ENCODE assay signal across 21 mouse cellular contexts in genomic region chr3:84637890-84638578, GRCm38 (mm10). TPM values are rescaled to one million over a fixed set of nuclear protein-coding genes. Genes with fewer than 3 reads are reported as not detected.
DNase-seq lines count a peak whose midpoint lies in the region; ATAC-seq and TF ChIP-seq lines count a peak whose summit lies in the region.
"Had no signal": no experiment of that assay in that cellular context is flagged by ENCODE, and none has a peak within 500 bp of the region (broad histone marks: within the 10 kb centered on the region; RNA-seq: fewer than 3 reads in every experiment).

No protein-coding gene starts in this region.

- no peak overlapping the region for H3K4me3 ChIP-seq in limb, embryonic 14.5 days (replicated peaks; ENCODE audit: low read length)
- no peak overlapping the region for H3K4me3 ChIP-seq in limb, embryonic 10.5 days
- no peak overlapping the region for H3K4me3 ChIP-seq in ES-Bruce4 (ENCODE audit: low read depth, low read length)
- H3K4me3 ChIP-seq in embryonic facial prominence, embryonic 15.5 days (replicated peaks): no peak overlapping the region
- H3K4me3 ChIP-seq in small intestine, adult 2 months (ENCODE audit: low read depth, low read length): no peak overlapping the region
- no peak overlapping the region for H3K4me3 ChIP-seq in forebrain, embryonic 16.5 days (replicated peaks; ENCODE audit: low read length)
- H3K4me3 ChIP-seq in layer of hippocampus, adult 2 months: no peak overlapping the region
- H3K4me3 ChIP-seq in forebrain, embryonic 10.5 days: no peak overlapping the region
- H3K4me3 ChIP-seq: forebrain, embryonic 13.5 days; limb, embryonic 13.5 days; midbrain, embryonic 10.5 days; neural tube, embryonic 13.5 days had no signal

- H3K4me2 ChIP-seq in limb, embryonic 14.5 days (replicated peaks; ENCODE audit: low read depth, low read length, severe bottlenecking): no peak overlapping the region
- H3K4me2 ChIP-seq in embryonic facial prominence, embryonic 15.5 days (replicated peaks): no peak overlapping the region
- no peak overlapping the region for H3K4me2 ChIP-seq in forebrain, embryonic 16.5 days (ENCODE audit: low read length)
- H3K4me2 ChIP-seq: forebrain, embryonic 13.5 days; hindbrain, embryonic 14.5 days; limb, embryonic 13.5 days; neural tube, embryonic 13.5 days had no signal

- no peak for TF ChIP-seq CTCF in ES-Bruce4 (IDR thresholded peaks at IDR 0.05; ENCODE audit: low read depth, low read length)
- no peak for TF ChIP-seq CTCF in small intestine, adult 2 months (IDR thresholded peaks at IDR 0.05; ENCODE audit: extremely low read depth, insufficient read length, insufficient replicate concordance, low read depth, low read length)
- TF ChIP-seq CTCF in layer of hippocampus, adult 2 months (conservative IDR thresholded peaks at IDR 0.05): no peak

- 56% methylated on average over 12 of the region's 12 CpGs for WGBS in limb, embryonic 14.5 days
- WGBS in limb, embryonic 10.5 days: 69% methylated on average over 12 of the region's 12 CpGs
- WGBS in embryonic facial prominence, embryonic 15.5 days: 42% methylated on average over 12 of the region's 12 CpGs
- WGBS in small intestine, adult 2 months: 20% methylated on average over 12 of the region's 12 CpGs
- 67% methylated on average over 12 of the region's 12 CpGs for WGBS in forebrain, embryonic 16.5 days
- WGBS in forebrain, embryonic 10.5 days: 69% methylated on average over 12 of the region's 12 CpGs

- H3K9me3 ChIP-seq in limb, embryonic 14.5 days (ENCODE audit: control insufficient read depth, low read length): no peaks in the 10 kb centered on the region
- no peaks in the 10 kb centered on the region for H3K9me3 ChIP-seq in limb, embryonic 10.5 days (replicated peaks)
- H3K9me3 ChIP-seq in ES-Bruce4 (replicated peaks; ENCODE audit: control insufficient read depth, insufficient read depth, low read length, poor library complexity, severe bottlenecking): no peaks in the 10 kb centered on the region
- H3K9me3 ChIP-seq in embryonic facial prominence, embryonic 15.5 days (replicated peaks): no peaks in the 10 kb centered on the region
- no peaks in the 10 kb centered on the region for H3K9me3 ChIP-seq in forebrain, embryonic 16.5 days (ENCODE audit: control insufficient read depth, low read length)
- no peaks in the 10 kb centered on the region for H3K9me3 ChIP-seq in forebrain, embryonic 10.5 days
- H3K9me3 ChIP-seq: forebrain, embryonic 13.5 days; limb, embryonic 13.5 days; midbrain, embryonic 10.5 days; neural tube, embryonic 13.5 days had no signal

- H3K27ac ChIP-seq in limb, embryonic 14.5 days (replicated peaks; ENCODE audit: low read depth, low read length): no peak overlapping the region
- no peak overlapping the region for H3K27ac ChIP-seq in limb, embryonic 10.5 days
- H3K27ac ChIP-seq in ES-Bruce4 (ENCODE audit: insufficient read depth, low read length): peak overlapping the region; percentile 1
- H3K27ac ChIP-seq in embryonic facial prominence, embryonic 15.5 days (replicated peaks): peak overlapping the region; percentile 40
- H3K27ac ChIP-seq in small intestine, adult 2 months (ENCODE audit: insufficient read depth, low read depth, low read length): peak overlapping the region; percentile 98
- no peak overlapping the region for H3K27ac ChIP-seq in forebrain, embryonic 16.5 days (ENCODE audit: low read length)
- H3K27ac ChIP-seq in layer of hippocampus, adult 2 months: no peak overlapping the region
- H3K27ac ChIP-seq in forebrain, embryonic 10.5 days: no peak overlapping the region
- H3K27ac ChIP-seq: forebrain, embryonic 13.5 days; hindbrain, embryonic 14.5 days; limb, embryonic 13.5 days; midbrain, embryonic 10.5 days; neural tube, embryonic 13.5 days had no signal

- peak; percentile 33 for DNase-seq in limb, embryonic 14.5 days (ENCODE audit: low spot score)
- no peak for DNase-seq in limb, embryonic 10.5 days (ENCODE audit: low spot score)
- DNase-seq in layer of hippocampus, adult 2 months (ENCODE audit: low spot score in 2 of 2): no peak
- DNase-seq in forebrain, embryonic 10.5 days (ENCODE audit: extremely low spot score, low spot score): no peak
- DNase-seq: cerebellum, adult 11-12 months; heart, postnatal 10 days; lung, postnatal 10 days; thymus, postnatal 14 days had no signal

- no peaks in the 10 kb centered on the region for H3K36me3 ChIP-seq in limb, embryonic 14.5 days (ENCODE audit: control insufficient read depth, insufficient read depth, low read length)
- no peaks in the 10 kb centered on the region for H3K36me3 ChIP-seq in limb, embryonic 10.5 days
- no peaks in the 10 kb centered on the region for H3K36me3 ChIP-seq in ES-Bruce4 (ENCODE audit: control insufficient read depth, insufficient read depth, low read length, poor library complexity, severe bottlenecking)
- no peaks in the 10 kb centered on the region for H3K36me3 ChIP-seq in embryonic facial prominence, embryonic 15.5 days
- H3K36me3 ChIP-seq in small intestine, adult 2 months (ENCODE audit: control insufficient read depth, insufficient read depth, low read length): no peaks in the 10 kb centered on the region
- H3K36me3 ChIP-seq in forebrain, embryonic 16.5 days (ENCODE audit: control insufficient read depth, insufficient read depth): no peaks in the 10 kb centered on the region
- H3K36me3 ChIP-seq in forebrain, embryonic 10.5 days (replicated peaks): no peaks in the 10 kb centered on the region
- H3K36me3 ChIP-seq: limb, embryonic 13.5 days; midbrain, embryonic 10.5 days; neural tube, embryonic 13.5 days had no signal

- ATAC-seq in limb, embryonic 14.5 days (ENCODE audit: low FRiP score, low read depth): no peak
- ATAC-seq in embryonic facial prominence, embryonic 15.5 days (ENCODE audit: insufficient number of reproducible peaks, low FRiP score, low TSS enrichment, low read depth): no peak
- no peak for ATAC-seq in forebrain, embryonic 16.5 days
- ATAC-seq: forebrain, embryonic 13.5 days; Patski had no signal

- TF ChIP-seq EP300 in ES-Bruce4 (IDR thresholded peaks at IDR 0.05; ENCODE audit: insufficient read depth, low read depth, low read length): no peak

- H3K9ac ChIP-seq in limb, embryonic 14.5 days (ENCODE audit: low read depth, low read length, severe bottlenecking): no peak overlapping the region
- H3K9ac ChIP-seq in ES-Bruce4 (ENCODE audit: low read depth, poor library complexity, severe bottlenecking): peak overlapping the region; percentile 17; the same call in 1 of the 2 replicates
- no peak overlapping the region for H3K9ac ChIP-seq in embryonic facial prominence, embryonic 15.5 days
- H3K9ac ChIP-seq in forebrain, embryonic 16.5 days (replicated peaks; ENCODE audit: low read depth, low read length): no peak overlapping the region
- H3K9ac ChIP-seq: forebrain, embryonic 13.5 days; hindbrain, embryonic 14.5 days; limb, embryonic 13.5 days; neural tube, embryonic 13.5 days had no signal

- no peak for TF ChIP-seq POLR2A in limb, embryonic 14.5 days (IDR thresholded peaks at IDR 0.05; ENCODE audit: borderline replicate concordance, extremely low read depth, insufficient read depth, insufficient read length)
- TF ChIP-seq POLR2A in ES-Bruce4 (IDR thresholded peaks at IDR 0.05; ENCODE audit: insufficient read depth, low read length): no peak
- no peak for TF ChIP-seq POLR2A in small intestine, adult 2 months (IDR thresholded peaks at IDR 0.05; ENCODE audit: low read depth, low read length)

- H3K27me3 ChIP-seq in limb, embryonic 14.5 days (ENCODE audit: control insufficient read depth, insufficient read depth, low read length): no peaks in the 10 kb centered on the region
- no peaks in the 10 kb centered on the region for H3K27me3 ChIP-seq in limb, embryonic 10.5 days (ENCODE audit: low read depth, poor library complexity, severe bottlenecking)
- H3K27me3 ChIP-seq in ES-Bruce4 (ENCODE audit: control insufficient read depth, insufficient read depth, low read length, poor library complexity, severe bottlenecking): no peaks in the 10 kb centered on the region
- H3K27me3 ChIP-seq in embryonic facial prominence, embryonic 15.5 days: no peaks in the 10 kb centered on the region
- no peaks in the 10 kb centered on the region for H3K27me3 ChIP-seq in small intestine, adult 2 months (ENCODE audit: control insufficient read depth, insufficient read depth, low read length)
- H3K27me3 ChIP-seq in forebrain, embryonic 16.5 days (replicated peaks; ENCODE audit: control insufficient read depth, insufficient read depth, low read length): no peaks in the 10 kb centered on the region
- H3K27me3 ChIP-seq in forebrain, embryonic 10.5 days (ENCODE audit: poor library complexity, severe bottlenecking): no peaks in the 10 kb centered on the region
- H3K27me3 ChIP-seq: CH12.LX; forebrain, embryonic 13.5 days; limb, embryonic 13.5 days; neural tube, embryonic 13.5 days; Patski had no signal

- no peaks in the 10 kb centered on the region for H3K4me1 ChIP-seq in limb, embryonic 14.5 days (ENCODE audit: control insufficient read depth, insufficient read depth, low read length)
- peaks cover 3% of the 10 kb centered on the region; the same call in 1 of the 2 replicates for H3K4me1 ChIP-seq in limb, embryonic 10.5 days
- H3K4me1 ChIP-seq in ES-Bruce4 (ENCODE audit: control insufficient read depth, insufficient read depth, low read length): peaks cover 4% of the 10 kb centered on the region
- H3K4me1 ChIP-seq in embryonic facial prominence, embryonic 15.5 days: peaks cover 4% of the 10 kb centered on the region; the same call in 1 of the 2 replicates
- peaks cover 17% of the 10 kb centered on the region for H3K4me1 ChIP-seq in small intestine, adult 2 months (ENCODE audit: control insufficient read depth, insufficient read depth, insufficient read length, low read length)
- H3K4me1 ChIP-seq in forebrain, embryonic 16.5 days (replicated peaks; ENCODE audit: control insufficient read depth, insufficient read depth, low read length): no peaks in the 10 kb centered on the region
- peaks cover 11% of the 10 kb centered on the region for H3K4me1 ChIP-seq in forebrain, embryonic 10.5 days
- H3K4me1 ChIP-seq: forebrain, embryonic 13.5 days; limb, embryonic 13.5 days had no signal

RNA-seq across cellular contexts. Expression of gene Tmem154, which starts 28.0 kb away (rescaled TPM):
- polyA plus RNA-seq in limb, embryonic 14.5 days (2012; rRNA removed): 3.2 and 4.2 TPM in 2 replicates
- 6.8 and 9.0 TPM in 2 replicates for polyA plus RNA-seq in limb, embryonic 14.5 days (2014; fragmentation: Nextera tagmentation; extraction: Ambion mirVana)
- polyA plus RNA-seq in limb, embryonic 10.5 days (2016; fragmentation: Nextera tagmentation; extraction: Ambion mirVana): 0.28 and 0.41 TPM in 2 replicates
- 3.2 and 3.9 TPM in 2 replicates for polyA plus RNA-seq in ES-Bruce4 (2011; ENCODE audit: insufficient read depth, insufficient read length, low read depth, missing spikeins)
- 9.1 and 11.1 TPM in 2 replicates for polyA plus RNA-seq in embryonic facial prominence, embryonic 15.5 days (2015; fragmentation: Nextera tagmentation; extraction: Ambion mirVana)
- 1.5 and 2.0 TPM in 2 replicates for polyA plus RNA-seq in small intestine, adult 2 months (2012; rRNA removed)
- 0.85 and 1.2 TPM in 2 replicates for polyA plus RNA-seq in forebrain, embryonic 16.5 days (2015; fragmentation: Nextera tagmentation; extraction: Ambion mirVana)
- total RNA-seq in layer of hippocampus, adult 2 months (2021): under 1 TPM; 0.12 to 0.72 TPM
- polyA plus RNA-seq in forebrain, embryonic 10.5 days (2016; fragmentation: Nextera tagmentation; extraction: Ambion mirVana): 0.18 and 0.27 TPM in 2 replicates

RNA-seq across cellular contexts. Expression of gene Tigd4, which starts 44.7 kb away (rescaled TPM):
- polyA plus RNA-seq in limb, embryonic 14.5 days (2012; rRNA removed): 0.88 and 1.1 TPM in 2 replicates
- polyA plus RNA-seq in limb, embryonic 14.5 days (2014; fragmentation: Nextera tagmentation; extraction: Ambion mirVana): 1.2 and 1.3 TPM in 2 replicates
- not detected in 2 replicates for polyA plus RNA-seq in limb, embryonic 10.5 days (2016; fragmentation: Nextera tagmentation; extraction: Ambion mirVana)
- not detected in 2 replicates for polyA plus RNA-seq in ES-Bruce4 (2011; ENCODE audit: insufficient read depth, insufficient read length, low read depth, missing spikeins)
- polyA plus RNA-seq in embryonic facial prominence, embryonic 15.5 days (2015; fragmentation: Nextera tagmentation; extraction: Ambion mirVana): 1.4 and 1.5 TPM in 2 replicates
- 0.04 TPM in 1 of 2 replicates, not detected in the other for polyA plus RNA-seq in small intestine, adult 2 months (2012; rRNA removed)
- polyA plus RNA-seq in forebrain, embryonic 16.5 days (2015; fragmentation: Nextera tagmentation; extraction: Ambion mirVana): 0.06 TPM in 1 of 2 replicates, not detected in the other
- under 1 TPM in 1 of 2 experiments, not detected in 1; 0.12 TPM for total RNA-seq in layer of hippocampus, adult 2 months (2021)
- polyA plus RNA-seq in forebrain, embryonic 10.5 days (2016; fragmentation: Nextera tagmentation; extraction: Ambion mirVana): 0.06 TPM in 1 of 2 replicates, not detected in the other
- total RNA-seq: CH12.LX; granulocyte monocyte progenitor cell, adult 5-6 weeks; monocyte, adult 5-6 weeks had no signal
- polyA plus RNA-seq: forebrain, embryonic 13.5 days; hindbrain, embryonic 14.5 days; midbrain, embryonic 10.5 days; neural tube, embryonic 13.5 days had no signal

RNA-seq across cellular contexts. Expression of gene Arfip1, which starts 55.6 kb away (rescaled TPM):
- 25.2 and 30.2 TPM in 2 replicates for polyA plus RNA-seq in limb, embryonic 14.5 days (2012; rRNA removed)
- 50.0 and 56.9 TPM in 2 replicates for polyA plus RNA-seq in limb, embryonic 14.5 days (2014; fragmentation: Nextera tagmentation; extraction: Ambion mirVana)
- polyA plus RNA-seq in limb, embryonic 10.5 days (2016; fragmentation: Nextera tagmentation; extraction: Ambion mirVana): 25.6 and 30.3 TPM in 2 replicates
- polyA plus RNA-seq in ES-Bruce4 (2011; ENCODE audit: insufficient read depth, insufficient read length, low read depth, missing spikeins): 32.9 and 34.4 TPM in 2 replicates
- polyA plus RNA-seq in embryonic facial prominence, embryonic 15.5 days (2015; fragmentation: Nextera tagmentation; extraction: Ambion mirVana): 50.6 and 50.7 TPM in 2 replicates
- polyA plus RNA-seq in small intestine, adult 2 months (2012; rRNA removed): 4.5 and 5.6 TPM in 2 replicates
- 24.9 and 30.2 TPM in 2 replicates for polyA plus RNA-seq in forebrain, embryonic 16.5 days (2015; fragmentation: Nextera tagmentation; extraction: Ambion mirVana)
- 10 to 100 TPM; 18.2 to 18.7 TPM for total RNA-seq in layer of hippocampus, adult 2 months (2021)
- polyA plus RNA-seq in forebrain, embryonic 10.5 days (2016; fragmentation: Nextera tagmentation; extraction: Ambion mirVana): 32.0 and 34.8 TPM in 2 replicates

Comparison
In these comparisons a context has a peak if more than half of its experiments do, and no peak if none do; other contexts are left out.
1. H3K27ac ChIP-seq: peak in ES-Bruce4 (single experiment), embryonic facial prominence, embryonic 15.5 days (single experiment) and small intestine, adult 2 months (single experiment); none in limb, embryonic 14.5 days (single experiment), limb, embryonic 10.5 days (single experiment), forebrain, embryonic 16.5 days (single experiment), layer of hippocampus, adult 2 months (single experiment) and forebrain, embryonic 10.5 days (single experiment).